Mouse (Mus musculus): ENCODE data around the gene Zdhhc4. TPM values are rescaled to one million over a fixed set of nuclear protein-coding genes. Genes with fewer than 3 reads are reported as not detected.

Zdhhc4 gene
- polyA plus RNA-seq, 2 experiments = 67.2 to 85.2 TPM

DNA sequence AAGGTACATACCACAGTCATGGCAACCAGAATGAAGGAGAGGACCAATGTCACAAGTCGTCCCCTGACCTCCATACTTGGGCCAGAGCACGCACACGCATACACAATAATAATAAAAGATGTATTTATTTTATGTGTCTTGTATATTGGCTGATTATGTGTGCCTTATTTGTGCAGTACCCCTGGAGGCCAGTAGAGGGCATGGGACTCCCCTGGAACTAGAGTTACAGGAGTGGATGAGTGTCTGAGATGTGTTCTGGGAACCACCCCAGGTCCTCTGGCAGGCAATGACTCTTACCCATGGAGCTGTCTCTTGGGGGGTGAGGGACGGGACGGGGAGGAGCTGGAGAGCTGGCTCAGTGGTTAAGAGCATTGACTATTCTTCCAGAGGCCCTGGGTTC is 30.9 kb upstream of the Zdhhc4 start:
- H3K27ac ChIP-seq (replicated peaks; ENCODE audit: low read depth, low read length) = no peak overlapping the region
- peaks cover 26% of the 10 kb centered on the region for H3K27me3 ChIP-seq (ENCODE audit: control insufficient read depth, insufficient read depth, low read length)
- DNase-seq (ENCODE audit: low spot score) (no peak), ATAC-seq (ENCODE audit: low FRiP score, low read depth) (no peak)
- no peak for TF ChIP-seq POLR2A (IDR thresholded peaks at IDR 0.05; ENCODE audit: borderline replicate concordance, extremely low read depth, insufficient read depth, insufficient read length)
- no peaks in the 10 kb centered on the region for H3K36me3 ChIP-seq (ENCODE audit: control insufficient read depth, insufficient read depth, low read length)
- no peaks in the 10 kb centered on the region for H3K9me3 ChIP-seq (ENCODE audit: control insufficient read depth, low read length)
- H3K4me3 ChIP-seq (replicated peaks; ENCODE audit: low read length) = no peak overlapping the region
- H3K4me1 ChIP-seq (ENCODE audit: control insufficient read depth, insufficient read depth, low read length) = peaks cover 8% of the 10 kb centered on the region; the same call in 1 of the 2 replicates
- WGBS = 54% methylated on average over 5 of the region's 5 CpGs
- H3K9ac ChIP-seq (ENCODE audit: low read depth, low read length, severe bottlenecking) = no peak overlapping the region
- H3K4me2 ChIP-seq (replicated peaks; ENCODE audit: low read depth, low read length, severe bottlenecking) = no peak overlapping the region

DNA sequence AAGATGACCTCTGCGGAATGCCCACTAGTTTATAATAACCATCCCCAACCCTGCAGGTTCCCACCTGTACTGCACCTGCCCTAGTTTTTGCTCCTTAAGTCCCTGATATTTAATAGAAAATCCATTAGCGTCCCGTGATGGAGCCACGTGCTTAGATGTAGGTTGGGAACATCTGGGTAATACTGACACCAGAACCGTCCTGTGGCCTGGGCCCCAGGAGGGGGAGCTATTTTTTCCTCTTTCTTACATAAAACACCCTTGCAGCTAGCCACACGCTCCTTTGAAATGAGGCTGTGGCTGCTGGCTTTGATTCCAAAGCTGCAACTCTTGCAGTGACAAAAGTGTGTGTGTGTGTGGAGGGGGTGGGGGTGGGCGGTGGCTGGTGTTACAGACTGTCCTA is 30.2 kb upstream of the Zdhhc4 start:
- Histone ChIP-seq H3K27me3 (ENCODE audit: control insufficient read depth, insufficient read depth, low read length) (peaks cover 21% of the 10 kb centered on the region; the same call in 1 of the 2 replicates), H3K4me2 (replicated peaks; ENCODE audit: low read depth, low read length, severe bottlenecking) (no peak overlapping the region)

DNA sequence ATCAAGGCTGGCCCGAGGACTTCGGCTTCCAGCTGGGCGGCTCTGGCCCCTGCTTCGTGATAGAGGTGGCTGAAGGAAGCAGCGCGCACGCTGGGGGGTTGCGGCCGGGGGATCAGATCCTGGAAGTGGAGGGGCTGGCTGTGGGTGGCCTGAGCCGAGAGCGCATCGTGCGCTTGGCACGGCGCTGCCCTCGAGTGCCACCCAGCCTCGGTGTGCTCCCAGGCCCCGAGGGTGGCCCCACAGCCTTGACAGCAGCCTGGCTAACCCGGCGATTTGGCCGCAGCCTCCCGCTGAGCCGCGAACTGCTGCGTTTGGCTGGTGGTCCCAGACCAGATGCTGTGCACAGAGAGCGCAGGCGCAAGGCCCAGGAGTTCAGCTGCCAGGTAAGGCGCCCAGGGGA is 28.5 kb upstream of the Zdhhc4 start:
- Histone ChIP-seq H3K27me3 (ENCODE audit: control insufficient read depth, insufficient read depth, low read length) (peaks cover 18% of the 10 kb centered on the region; the same call in 1 of the 2 replicates), H3K27ac (replicated peaks; ENCODE audit: low read depth, low read length) (no peak overlapping the region), H3K4me3 (replicated peaks; ENCODE audit: low read length) (peak overlapping the region; percentile 25), H3K36me3 (ENCODE audit: control insufficient read depth, insufficient read depth, low read length) (no peaks in the 10 kb centered on the region), H3K4me1 (ENCODE audit: control insufficient read depth, insufficient read depth, low read length) (no peaks in the 10 kb centered on the region), H3K4me2 (replicated peaks; ENCODE audit: low read depth, low read length, severe bottlenecking) (peak overlapping the region; percentile 38), H3K9ac (ENCODE audit: low read depth, low read length, severe bottlenecking) (peak overlapping the region; percentile 36), H3K9me3 (ENCODE audit: control insufficient read depth, low read length) (no peaks in the 10 kb centered on the region)
- TF ChIP-seq POLR2A (IDR thresholded peaks at IDR 0.05; ENCODE audit: borderline replicate concordance, extremely low read depth, insufficient read depth, insufficient read length) = no peak
- 3% methylated on average over 27 of the region's 28 CpGs for WGBS
- no peak for ATAC-seq (ENCODE audit: low FRiP score, low read depth)
- DNase-seq (ENCODE audit: low spot score) = no peak

More for the DNA sequence above, 30.2 kb upstream of the Zdhhc4 start:
- no peak for TF ChIP-seq POLR2A (IDR thresholded peaks at IDR 0.05; ENCODE audit: borderline replicate concordance, extremely low read depth, insufficient read depth, insufficient read length)
- DNase-seq (ENCODE audit: low spot score) (no peak), ATAC-seq (ENCODE audit: low FRiP score, low read depth) (no peak)
- Histone ChIP-seq H3K36me3 (ENCODE audit: control insufficient read depth, insufficient read depth, low read length) (no peaks in the 10 kb centered on the region), H3K9ac (ENCODE audit: low read depth, low read length, severe bottlenecking) (no peak overlapping the region), H3K9me3 (ENCODE audit: control insufficient read depth, low read length) (no peaks in the 10 kb centered on the region), H3K4me1 (ENCODE audit: control insufficient read depth, insufficient read depth, low read length) (peaks cover 7% of the 10 kb centered on the region; the same call in 1 of the 2 replicates), H3K27ac (replicated peaks; ENCODE audit: low read depth, low read length) (no peak overlapping the region), H3K4me3 (replicated peaks; ENCODE audit: low read length) (no peak overlapping the region)
- WGBS = 30% methylated on average over 7 of the region's 7 CpGs

DNA sequence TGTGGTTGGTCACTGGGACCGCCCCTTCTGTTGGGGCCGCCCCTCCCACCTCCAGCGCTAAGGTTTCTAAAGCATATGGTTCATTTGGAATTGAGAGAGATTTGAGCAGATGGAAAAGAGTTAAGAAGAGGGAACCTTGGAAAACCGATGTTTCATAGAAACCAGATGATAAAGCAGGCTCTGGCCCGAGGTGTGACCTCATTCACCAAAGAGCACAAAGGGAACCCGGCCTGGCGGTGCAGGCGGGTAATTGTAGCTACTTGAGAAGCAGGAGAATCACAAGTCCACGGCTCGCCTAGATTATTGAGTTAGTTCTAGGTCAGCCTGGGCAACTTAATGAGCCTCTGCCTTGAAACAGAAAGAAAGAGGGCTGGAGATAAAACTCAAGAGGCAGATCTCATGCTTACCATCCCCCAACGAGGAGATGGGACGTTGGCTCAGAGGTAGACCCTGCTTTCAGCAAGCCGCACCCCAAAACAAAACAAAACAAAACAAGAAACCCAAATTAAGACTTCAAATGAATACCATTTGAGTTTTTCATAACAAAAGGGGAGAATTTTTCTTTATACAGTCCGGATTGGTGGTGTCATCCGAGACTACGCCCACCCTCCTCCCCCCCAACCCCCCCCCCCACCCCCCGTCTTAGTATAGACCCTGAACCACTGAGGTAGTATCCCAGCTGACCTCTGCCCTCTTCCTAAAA is 27.8 kb upstream of the Zdhhc4 start, which contains the start of gene Grid2ip:
Gene Grid2ip (plus strand): TSS at position 653 of the 703 bp plus-strand sequence.
- no peak within 1 kb of the TSS for H3K27ac ChIP-seq (replicated peaks; ENCODE audit: low read depth, low read length)
- WGBS = 16% methylated on average over 17 of the region's 17 CpGs
- ATAC-seq (ENCODE audit: low FRiP score, low read depth) = no peak
- peak within 1 kb of the TSS; percentile 36 for H3K9ac ChIP-seq (ENCODE audit: low read depth, low read length, severe bottlenecking)
- H3K4me2 ChIP-seq (replicated peaks; ENCODE audit: low read depth, low read length, severe bottlenecking) = peak within 1 kb of the TSS; percentile 38
- H3K9me3 ChIP-seq (ENCODE audit: control insufficient read depth, low read length) = no peaks in the 10 kb centered on the region
- TF ChIP-seq POLR2A (IDR thresholded peaks at IDR 0.05; ENCODE audit: borderline replicate concordance, extremely low read depth, insufficient read depth, insufficient read length) = no peak
- DNase-seq (ENCODE audit: low spot score) = peak; percentile 7
- H3K4me1 ChIP-seq (ENCODE audit: control insufficient read depth, insufficient read depth, low read length) = no peaks in the 10 kb centered on the region
- H3K4me3 ChIP-seq (replicated peaks; ENCODE audit: low read length) = peak within 1 kb of the TSS; percentile 25
- peaks cover 18% of the 10 kb centered on the region; the same call in 1 of the 2 replicates for H3K27me3 ChIP-seq (ENCODE audit: control insufficient read depth, insufficient read depth, low read length)
- H3K36me3 ChIP-seq (ENCODE audit: control insufficient read depth, insufficient read depth, low read length) = no peaks in the 10 kb centered on the region

DNA sequence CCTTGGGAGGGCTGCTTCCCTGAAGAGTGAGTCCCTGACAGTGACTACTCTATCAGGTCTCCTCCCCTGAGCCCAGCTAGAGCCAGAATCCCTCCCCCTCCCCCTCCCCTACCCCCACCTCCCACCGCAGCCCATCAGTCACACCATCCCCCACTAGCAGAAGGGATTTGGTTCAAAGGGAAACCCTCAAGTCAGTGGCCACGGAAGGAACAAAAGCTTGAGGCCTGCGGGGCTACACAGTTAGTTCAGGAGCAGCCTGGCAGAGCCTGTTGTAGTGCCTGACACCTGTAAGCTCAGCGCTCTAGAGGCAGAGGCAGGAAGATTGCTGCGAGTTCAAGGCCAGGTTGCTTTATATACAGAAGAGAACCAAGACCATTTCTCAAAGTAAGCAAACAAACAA is 27.0 kb upstream of the Zdhhc4 start:
- DNase-seq (ENCODE audit: low spot score) (no peak), ATAC-seq (ENCODE audit: low FRiP score, low read depth) (no peak)
- Histone ChIP-seq H3K27me3 (ENCODE audit: control insufficient read depth, insufficient read depth, low read length) (peaks cover 18% of the 10 kb centered on the region; the same call in 1 of the 2 replicates), H3K9ac (ENCODE audit: low read depth, low read length, severe bottlenecking) (no peak overlapping the region), H3K36me3 (ENCODE audit: control insufficient read depth, insufficient read depth, low read length) (no peaks in the 10 kb centered on the region), H3K4me2 (replicated peaks; ENCODE audit: low read depth, low read length, severe bottlenecking) (no peak overlapping the region), H3K9me3 (ENCODE audit: control insufficient read depth, low read length) (no peaks in the 10 kb centered on the region), H3K4me3 (replicated peaks; ENCODE audit: low read length) (no peak overlapping the region), H3K27ac (replicated peaks; ENCODE audit: low read depth, low read length) (no peak overlapping the region), H3K4me1 (ENCODE audit: control insufficient read depth, insufficient read depth, low read length) (no peaks in the 10 kb centered on the region)
- WGBS = 37% methylated on average over 5 of the region's 5 CpGs
- TF ChIP-seq POLR2A (IDR thresholded peaks at IDR 0.05; ENCODE audit: borderline replicate concordance, extremely low read depth, insufficient read depth, insufficient read length) = no peak

Data from limb, embryonic 14.5 days (tissue).